Mouse (Mus musculus) small intestine, adult 2 months (tissue): Measurements from ENCODE around the gene Slc6a6. TPM values are rescaled to one million over a fixed set of nuclear protein-coding genes. Genes with fewer than 3 reads are reported as not detected.

Experiments used
- H3K27ac ChIP-seq: fragments of 200-500 bp; 2 replicates; pipeline ENCODE4 v1.5.1; 2012; ENCODE audit warnings: low read depth, low read length, control low read depth, inconsistent platforms; ENCODE audit not compliant: insufficient read depth
- H3K27me3 ChIP-seq: fragments of 200-500 bp; 2 replicates; pipeline ENCODE4 v1.6.1; 2012; ENCODE audit warnings: mild to moderate bottlenecking, moderate library complexity, low read length, inconsistent platforms; ENCODE audit not compliant: control insufficient read depth, insufficient read depth
- H3K36me3 ChIP-seq: fragments of 200-500 bp; 2 replicates; pipeline ENCODE4 v1.6.1; 2012; ENCODE audit warnings: mild to moderate bottlenecking, low read length, control low read depth, inconsistent platforms; ENCODE audit not compliant: control insufficient read depth, insufficient read depth
- H3K4me1 ChIP-seq: fragments of 200-500 bp; 2 replicates; pipeline ENCODE4 v1.6.1; 2012; ENCODE audit warnings: low read length, inconsistent platforms, mixed read lengths; ENCODE audit not compliant: control insufficient read depth, insufficient read depth, insufficient read length
- H3K4me3 ChIP-seq: fragments of 200-500 bp; 2 replicates; pipeline ENCODE4 v1.5.1; 2012; ENCODE audit warnings: low read depth, mild to moderate bottlenecking, control low read depth, inconsistent platforms, low read length, moderate library complexity
- CTCF ChIP-seq: fragments of 200-500 bp; IDR thresholded peaks from 2 replicates; pipeline ENCODE4 v1.5.1; 2012; ENCODE audit warnings: low read depth, mild to moderate bottlenecking, control low read depth, inconsistent platforms, low read length, moderate library complexity, mixed read lengths; ENCODE audit not compliant: insufficient replicate concordance, insufficient read length; ENCODE audit errors: extremely low read depth
- POLR2A ChIP-seq: fragments of 200-500 bp; IDR thresholded peaks from 2 replicates; pipeline ENCODE4 v1.6.1; 2012; ENCODE audit warnings: low read depth, mild to moderate bottlenecking, control low read depth, inconsistent platforms, low read length, moderate library complexity
- WGBS: fragments of 180-500 bp; shearing (Covaris S2); methylation state at CpG from one replicate; pipeline ENCODE4 v1.1.7; 2018; 5-methylcytosine and 5-hydroxymethylcytosine counted together
- polyA plus RNA-seq: library from polyadenylated mRNA; depleted of rRNA; stranded (reverse); fragments of >200 nt; gene quantifications from 2 replicates; pipeline ENCODE4 v1.2.3, GENCODE M21; 2012

Gene Slc6a6
- polyA plus RNA-seq, 1 experiment = 124 TPM

- H3K36me3 ChIP-seq = peaks cover 36% of the 10 kb centered on the region
- peaks cover 39% of the 10 kb centered on the region for H3K4me1 ChIP-seq
- H3K4me3 ChIP-seq = no peak overlapping the region
- H3K27ac ChIP-seq = peak overlapping the region; percentile 58
- WGBS = 49% methylated on average over 11 of the region's 11 CpGs
- H3K27me3 ChIP-seq = no peaks in the 10 kb centered on the region
- TF ChIP-seq POLR2A (no peak), CTCF (no peak)
Observed at GRCm38 (mm10) chr6:91707886-91708564, 24.2 kb downstream of the Slc6a6 start.

- no peak; the same call in 1 of the 2 replicates for TF ChIP-seq CTCF
- no peak for TF ChIP-seq POLR2A
- peaks cover 36% of the 10 kb centered on the region for H3K36me3 ChIP-seq
- no peak overlapping the region for H3K27ac ChIP-seq
- no peak overlapping the region for H3K4me3 ChIP-seq
- WGBS = 78% methylated on average over 2 of the region's 2 CpGs
- H3K27me3 ChIP-seq = no peaks in the 10 kb centered on the region
- peaks cover 45% of the 10 kb centered on the region for H3K4me1 ChIP-seq
Observed at GRCm38 (mm10) chr6:91708919-91709318, 25.1 kb downstream of the Slc6a6 start.

- WGBS = 80% methylated on average over 6 of the region's 6 CpGs
- Histone ChIP-seq H3K4me3 (no peak overlapping the region), H3K27ac (no peak overlapping the region), H3K36me3 (peaks cover 36% of the 10 kb centered on the region), H3K4me1 (peaks cover 43% of the 10 kb centered on the region), H3K27me3 (no peaks in the 10 kb centered on the region)
- no peak for TF ChIP-seq POLR2A
- TF ChIP-seq CTCF = 0 out of 2 replicates have a peak, but pooled peaks have one; percentile 5
Observed at GRCm38 (mm10) chr6:91710345-91710930, 26.6 kb downstream of the Slc6a6 start.

GRCm38 (mm10) chr6:91712097-91712854, 28.4 kb downstream of the Slc6a6 start:
- peak overlapping the region; percentile 6 for H3K27ac ChIP-seq
- no peaks in the 10 kb centered on the region for H3K27me3 ChIP-seq
- peaks cover 33% of the 10 kb centered on the region for H3K4me1 ChIP-seq
- TF ChIP-seq POLR2A (no peak), CTCF (no peak)
- peaks cover 40% of the 10 kb centered on the region for H3K36me3 ChIP-seq
- H3K4me3 ChIP-seq = no peak overlapping the region
- WGBS = 41% methylated on average over 4 of the region's 4 CpGs

GRCm38 (mm10) chr6:91712855-91713331, 29.0 kb downstream of the Slc6a6 start:
- H3K4me3 ChIP-seq = no peak overlapping the region
- TF ChIP-seq POLR2A (no peak), CTCF (no peak)
- peaks cover 27% of the 10 kb centered on the region for H3K4me1 ChIP-seq
- H3K27ac ChIP-seq = peak overlapping the region; percentile 10
- peaks cover 41% of the 10 kb centered on the region for H3K36me3 ChIP-seq
- H3K27me3 ChIP-seq = no peaks in the 10 kb centered on the region
- WGBS = 11% methylated on average over 10 of the region's 10 CpGs

- Histone ChIP-seq H3K27ac (peak overlapping the region; percentile 10; the same call in 1 of the 2 replicates), H3K27me3 (no peaks in the 10 kb centered on the region), H3K36me3 (peaks cover 45% of the 10 kb centered on the region), H3K4me3 (no peak overlapping the region), H3K4me1 (peaks cover 24% of the 10 kb centered on the region)
- 68% methylated on average over 5 of the region's 5 CpGs for WGBS
- TF ChIP-seq CTCF (no peak), POLR2A (no peak)
Observed at GRCm38 (mm10) chr6:91713370-91713896, 29.6 kb downstream of the Slc6a6 start.

- Histone ChIP-seq H3K27me3 (no peaks in the 10 kb centered on the region), H3K27ac (no peak overlapping the region), H3K36me3 (peaks cover 50% of the 10 kb centered on the region), H3K4me3 (no peak overlapping the region), H3K4me1 (peaks cover 24% of the 10 kb centered on the region)
- TF ChIP-seq CTCF (no peak), POLR2A (no peak)
- WGBS = 67% methylated on average over 8 of the region's 8 CpGs
Observed at GRCm38 (mm10) chr6:91715023-91715422, 31.2 kb downstream of the Slc6a6 start.
